Mouse (Mus musculus): Measurements from ENCODE around the gene Rsph6a.

- TF ChIP-seq GATA1 (IDR thresholded peaks at IDR 0.05; ENCODE audit: borderline replicate concordance, low read length) (no peak), FLI1 (IDR thresholded peaks at IDR 0.05; ENCODE audit: low read length) (no peak)
Measured at GRCm38 (mm10) chr7:19031641-19032040, 22.8 kb upstream of the Rsph6a start.
